In genomic region chr7:25026452-25026851, GRCm38 (mm10) we compare ENCODE assay signal across 16 mouse cellular contexts. TPM values are rescaled to one million over a fixed set of nuclear protein-coding genes. Genes with fewer than 3 reads are reported as not detected.
DNase-seq lines count a peak whose midpoint lies in the region; ATAC-seq and TF ChIP-seq lines count a peak whose summit lies in the region.
"Had no signal": no experiment of that assay in that cellular context is flagged by ENCODE, and none has a peak within 500 bp of the region (broad histone marks: within the 10 kb centered on the region; RNA-seq: fewer than 3 reads in every experiment).

No protein-coding gene starts in this region.

- H3K27ac ChIP-seq in heart, embryonic 13.5 days (replicated peaks), result no peak overlapping the region
- H3K27ac ChIP-seq in intestine, postnatal 0 days (ENCODE audit: low read depth, low read length), result no peak overlapping the region
- H3K27ac ChIP-seq in forebrain, postnatal 0 days (ENCODE audit: low read depth, low read length), result no peak overlapping the region
- H3K27ac ChIP-seq: embryonic facial prominence, embryonic 15.5 days; forebrain, embryonic 12.5 days; heart, embryonic 15.5 days; hindbrain, embryonic 13.5 days; intestine, embryonic 15.5 days; limb, embryonic 13.5 days; midbrain, embryonic 12.5 days had no signal

- no peak for DNase-seq in heart, postnatal 36 days
- DNase-seq in 3T3-L1 (ENCODE audit: low read depth, low spot score) (peak; percentile 70), G1E (ENCODE audit: low spot score) (peak; percentile 67)
- DNase-seq in adrenal gland, postnatal 36 days, result peak; percentile 53 to 73
- no peak for DNase-seq in forebrain, postnatal 0 days
- DNase-seq: right cerebral cortex, postnatal 14 days; thymus, postnatal 14 days had no signal

- H3K36me3 ChIP-seq in heart, embryonic 13.5 days, result peaks cover 35% of the 10 kb centered on the region
- H3K36me3 ChIP-seq in G1E (replicated peaks), result peaks cover 90% of the 10 kb centered on the region
- no peaks in the 10 kb centered on the region for H3K36me3 ChIP-seq in intestine, postnatal 0 days (ENCODE audit: control insufficient read depth, insufficient read depth)
- peaks cover 70% of the 10 kb centered on the region for H3K36me3 ChIP-seq in forebrain, postnatal 0 days (ENCODE audit: insufficient read depth)

- no peak for TF ChIP-seq CTCF in G1E (IDR thresholded peaks at IDR 0.05; ENCODE audit: low read depth, low read length)
- TF ChIP-seq CTCF in intestine, postnatal 0 days (IDR thresholded peaks at IDR 0.05; ENCODE audit: low read depth), result no peak
- no peak for TF ChIP-seq CTCF in forebrain, postnatal 0 days (IDR thresholded peaks at IDR 0.05; ENCODE audit: low read depth)

- H3K9ac ChIP-seq in heart, embryonic 13.5 days, result 0 out of 2 replicates have a peak overlapping the region, but pooled peaks have one; percentile 2
- H3K9ac ChIP-seq in intestine, postnatal 0 days (ENCODE audit: low read depth, low read length), result no peak overlapping the region
- H3K9ac ChIP-seq in forebrain, postnatal 0 days, result no peak overlapping the region
- H3K9ac ChIP-seq: embryonic facial prominence, embryonic 15.5 days; forebrain, embryonic 12.5 days; heart, embryonic 15.5 days; hindbrain, embryonic 13.5 days; intestine, embryonic 15.5 days; limb, embryonic 13.5 days; midbrain, embryonic 12.5 days had no signal

- H3K27me3 ChIP-seq in heart, embryonic 13.5 days (replicated peaks), result no peaks in the 10 kb centered on the region
- H3K27me3 ChIP-seq in G1E (ENCODE audit: insufficient read depth, low read length), result no peaks in the 10 kb centered on the region
- H3K27me3 ChIP-seq in intestine, postnatal 0 days (replicated peaks; ENCODE audit: control insufficient read depth, insufficient read depth, low read length), result no peaks in the 10 kb centered on the region
- H3K27me3 ChIP-seq in forebrain, postnatal 0 days (ENCODE audit: insufficient read depth, low read length), result no peaks in the 10 kb centered on the region
- H3K27me3 ChIP-seq: embryonic facial prominence, embryonic 15.5 days; forebrain, embryonic 12.5 days; heart, embryonic 15.5 days; hindbrain, embryonic 13.5 days; intestine, embryonic 15.5 days; limb, embryonic 13.5 days; midbrain, embryonic 12.5 days had no signal

- WGBS in heart, embryonic 13.5 days, result 42% methylated on average over 7 of the region's 7 CpGs
- WGBS in intestine, postnatal 0 days, result 51% methylated on average over 7 of the region's 7 CpGs
- 60% methylated on average over 7 of the region's 7 CpGs for WGBS in forebrain, postnatal 0 days

- intact Hi-C loops in heart, postnatal 36 days (cut with DNase I), result no loop called here

- no peaks in the 10 kb centered on the region for H3K9me3 ChIP-seq in heart, embryonic 13.5 days
- H3K9me3 ChIP-seq in G1E (replicated peaks), result no peaks in the 10 kb centered on the region
- no peaks in the 10 kb centered on the region for H3K9me3 ChIP-seq in intestine, postnatal 0 days (ENCODE audit: control insufficient read depth)
- no peaks in the 10 kb centered on the region for H3K9me3 ChIP-seq in forebrain, postnatal 0 days (ENCODE audit: low read length)
- H3K9me3 ChIP-seq: embryonic facial prominence, embryonic 15.5 days; forebrain, embryonic 12.5 days; heart, embryonic 15.5 days; hindbrain, embryonic 13.5 days; intestine, embryonic 15.5 days; limb, embryonic 13.5 days; midbrain, embryonic 12.5 days had no signal

- H3K4me3 ChIP-seq in heart, embryonic 13.5 days, result no peak overlapping the region
- H3K4me3 ChIP-seq in G1E (ENCODE audit: low read depth, low read length), result peak overlapping the region; percentile 25; the same call in 1 of the 2 replicates
- H3K4me3 ChIP-seq in intestine, postnatal 0 days (ENCODE audit: low read depth, low read length), result no peak overlapping the region
- H3K4me3 ChIP-seq in forebrain, postnatal 0 days (ENCODE audit: low read depth, low read length), result no peak overlapping the region
- H3K4me3 ChIP-seq: embryonic facial prominence, embryonic 15.5 days; forebrain, embryonic 12.5 days; heart, embryonic 15.5 days; hindbrain, embryonic 13.5 days; intestine, embryonic 15.5 days; limb, embryonic 13.5 days; midbrain, embryonic 12.5 days had no signal

- H3K4me2 ChIP-seq in heart, embryonic 13.5 days, result no peak overlapping the region
- no peak overlapping the region for H3K4me2 ChIP-seq in intestine, postnatal 0 days (replicated peaks; ENCODE audit: low read depth)
- no peak overlapping the region for H3K4me2 ChIP-seq in forebrain, postnatal 0 days (ENCODE audit: low read depth)
- H3K4me2 ChIP-seq: embryonic facial prominence, embryonic 15.5 days; forebrain, embryonic 12.5 days; heart, embryonic 15.5 days; hindbrain, embryonic 13.5 days; intestine, embryonic 15.5 days; limb, embryonic 13.5 days; midbrain, embryonic 12.5 days had no signal

- peaks cover 27% of the 10 kb centered on the region for H3K4me1 ChIP-seq in heart, embryonic 13.5 days
- H3K4me1 ChIP-seq in G1E (ENCODE audit: insufficient read depth, low read depth, low read length), result peaks cover 36% of the 10 kb centered on the region
- H3K4me1 ChIP-seq in intestine, postnatal 0 days (replicated peaks; ENCODE audit: control insufficient read depth, insufficient read depth, low read length), result no peaks in the 10 kb centered on the region
- H3K4me1 ChIP-seq in forebrain, postnatal 0 days (ENCODE audit: insufficient read depth), result no peaks in the 10 kb centered on the region
- H3K4me1 ChIP-seq: embryonic facial prominence, embryonic 15.5 days; forebrain, embryonic 12.5 days; intestine, embryonic 15.5 days; limb, embryonic 13.5 days; midbrain, embryonic 12.5 days had no signal

- no peak for ATAC-seq in heart, embryonic 13.5 days (ENCODE audit: extremely low read depth, insufficient number of reproducible peaks, low FRiP score, low TSS enrichment)
- ATAC-seq in G1E (ENCODE audit: extremely low read depth, insufficient number of reproducible peaks, low FRiP score, poor library complexity, severe bottlenecking), result peak; percentile 51; the same call in 1 of the 2 replicates
- no peak for ATAC-seq in intestine, postnatal 0 days
- no peak for ATAC-seq in forebrain, postnatal 0 days

RNA-seq across cellular contexts. Expression of gene Atp1a3, which starts 20.7 kb away (rescaled TPM):
- polyA plus RNA-seq in heart, embryonic 13.5 days (2015; fragmentation: Nextera tagmentation; extraction: Ambion mirVana), result 1.4 and 1.6 TPM in 2 replicates
- under 1 TPM; 0.35 to 0.67 TPM for total RNA-seq in heart, postnatal 36 days (2021)
- total RNA-seq in G1E (2014; fragmentation: Nextera tagmentation) (not detected in 2 replicates), G1E (2017) (0.06 and 0.11 TPM in 2 replicates)
- 0.04 TPM in 1 of 2 replicates, not detected in the other for polyA plus RNA-seq in G1E (2012)
- 100 to 1,000 TPM in 1 of 2 experiments, 10 to 100 TPM in 1; 69.6 to 106 TPM for total RNA-seq in adrenal gland, postnatal 36 days (2021)
- polyA plus RNA-seq in intestine, postnatal 0 days (2015; fragmentation: Nextera tagmentation; extraction: Ambion mirVana), result 3.4 and 3.6 TPM in 2 replicates
- 204 and 256 TPM in 2 replicates for total RNA-seq in forebrain, postnatal 0 days (2014; rRNA removed)
- 432 and 535 TPM in 2 replicates for polyA plus RNA-seq in forebrain, postnatal 0 days (2015; fragmentation: Nextera tagmentation; extraction: Ambion mirVana)

RNA-seq across cellular contexts. Expression of gene Grik5, which starts 45.7 kb away (rescaled TPM):
- 4.1 and 4.6 TPM in 2 replicates for polyA plus RNA-seq in heart, embryonic 13.5 days (2015; fragmentation: Nextera tagmentation; extraction: Ambion mirVana)
- total RNA-seq in heart, postnatal 36 days (2021), result 1 to 10 TPM; 4.4 to 5.7 TPM
- 168 and 198 TPM in 2 replicates for total RNA-seq in G1E (2014; fragmentation: Nextera tagmentation)
- total RNA-seq in G1E (2017), result 75.9 and 91.3 TPM in 2 replicates
- 85.8 and 94.6 TPM in 2 replicates for polyA plus RNA-seq in G1E (2012)
- 10 to 100 TPM; 13.4 to 16.9 TPM for total RNA-seq in adrenal gland, postnatal 36 days (2021)
- polyA plus RNA-seq in intestine, postnatal 0 days (2015; fragmentation: Nextera tagmentation; extraction: Ambion mirVana), result 1.3 TPM in 2 replicates
- 94.1 and 106 TPM in 2 replicates for total RNA-seq in forebrain, postnatal 0 days (2014; rRNA removed)
- polyA plus RNA-seq in forebrain, postnatal 0 days (2015; fragmentation: Nextera tagmentation; extraction: Ambion mirVana), result 10.2 and 15.8 TPM in 2 replicates

RNA-seq across cellular contexts. Expression of gene Zfp574, which starts 45.9 kb away (rescaled TPM):
- polyA plus RNA-seq in heart, embryonic 13.5 days (2015; fragmentation: Nextera tagmentation; extraction: Ambion mirVana), result 19.3 and 20.1 TPM in 2 replicates
- total RNA-seq in heart, postnatal 36 days (2021), result 10 to 100 TPM in 1 of 2 experiments, 1 to 10 TPM in 1; 9.8 to 10.7 TPM
- total RNA-seq in G1E (2014; fragmentation: Nextera tagmentation) (31.5 and 31.7 TPM in 2 replicates), G1E (2017) (14.8 and 15.4 TPM in 2 replicates)
- polyA plus RNA-seq in G1E (2012), result 66.3 and 69.0 TPM in 2 replicates
- total RNA-seq in adrenal gland, postnatal 36 days (2021), result 10 to 100 TPM; 20.6 to 20.9 TPM
- 11.6 and 12.1 TPM in 2 replicates for polyA plus RNA-seq in intestine, postnatal 0 days (2015; fragmentation: Nextera tagmentation; extraction: Ambion mirVana)
- total RNA-seq in forebrain, postnatal 0 days (2014; rRNA removed), result 25.4 and 31.5 TPM in 2 replicates
- polyA plus RNA-seq in forebrain, postnatal 0 days (2015; fragmentation: Nextera tagmentation; extraction: Ambion mirVana), result 30.6 and 33.0 TPM in 2 replicates

RNA-seq across cellular contexts. Expression of gene Rabac1, which starts 53.9 kb away (rescaled TPM):
- 185 and 197 TPM in 2 replicates for polyA plus RNA-seq in heart, embryonic 13.5 days (2015; fragmentation: Nextera tagmentation; extraction: Ambion mirVana)
- 100 to 1,000 TPM; 305 to 326 TPM for total RNA-seq in heart, postnatal 36 days (2021)
- total RNA-seq in G1E (2014; fragmentation: Nextera tagmentation) (11.7 and 17.3 TPM in 2 replicates), G1E (2017) (36.3 and 49.3 TPM in 2 replicates)
- polyA plus RNA-seq in G1E (2012), result 79.9 and 99.9 TPM in 2 replicates
- total RNA-seq in adrenal gland, postnatal 36 days (2021), result 100 to 1,000 TPM; 325 to 361 TPM
- polyA plus RNA-seq in intestine, postnatal 0 days (2015; fragmentation: Nextera tagmentation; extraction: Ambion mirVana), result 127 and 129 TPM in 2 replicates
- 359 and 362 TPM in 2 replicates for total RNA-seq in forebrain, postnatal 0 days (2014; rRNA removed)
- polyA plus RNA-seq in forebrain, postnatal 0 days (2015; fragmentation: Nextera tagmentation; extraction: Ambion mirVana), result 393 and 448 TPM in 2 replicates

Comparison
In these comparisons a context has a peak if more than half of its experiments do, and no peak if none do; other contexts are left out.
1. DNase-seq: peak in 3T3-L1 (single experiment), G1E (single experiment) and adrenal gland, postnatal 36 days (2 of 2); none in heart, postnatal 36 days (0 of 2) and forebrain, postnatal 0 days (single experiment).
2. RNA of gene Atp1a3, which starts 20.7 kb away (total RNA-seq): 204 to 256 TPM in forebrain, postnatal 0 days and 69.6 to 106 TPM in adrenal gland, postnatal 36 days; 0.35 to 0.67 TPM in heart, postnatal 36 days and 0.06 to 0.11 TPM in G1E; every median in the first group is over 10 times any median in the second.